Mouse (Mus musculus) stomach, embryonic 16.5 days (tissue): ENCODE results near the gene Pald1. TPM values are rescaled to one million over a fixed set of nuclear protein-coding genes. Genes with fewer than 3 reads are reported as not detected.

Experiments
- ATAC-seq: fragments of 200-750 bp; cut with Nextera tagmentation; 2 replicates; pipeline ENCODE4 v1.8.0; 2017; ENCODE audit warnings: moderate number of reproducible peaks, moderate TSS enrichment; ENCODE audit not compliant: insufficient read depth, low FRiP score
- H3K27ac ChIP-seq: fragments of 300-500 bp; sonication (generic); 2 replicates; pipeline ENCODE4 v1.5.1; 2014; ENCODE audit warnings: low read length
- H3K27me3 ChIP-seq: fragments of 300-500 bp; sonication (generic); 2 replicates; pipeline ENCODE4 v1.6.1; 2014; ENCODE audit warnings: low read length, control low read depth, mixed read lengths; ENCODE audit not compliant: control insufficient read depth, insufficient read depth
- H3K36me3 ChIP-seq: fragments of 300-500 bp; sonication (generic); 2 replicates; pipeline ENCODE4 v1.6.1; 2014; ENCODE audit warnings: low read length; ENCODE audit not compliant: control insufficient read depth, insufficient read depth
- H3K4me1 ChIP-seq: fragments of 300-500 bp; sonication (generic); 2 replicates; pipeline ENCODE4 v1.6.1; 2014; ENCODE audit warnings: low read length, control low read depth, mixed read lengths; ENCODE audit not compliant: control insufficient read depth, insufficient read depth
- H3K4me2 ChIP-seq: fragments of 300-500 bp; sonication (generic); 2 replicates; pipeline ENCODE4 v1.6.1; 2014; ENCODE audit warnings: low read depth, low read length, mixed read lengths
- H3K4me3 ChIP-seq: fragments of 300-500 bp; sonication (generic); replicated peaks from 2 replicates; pipeline ENCODE4 v1.5.1; 2014; ENCODE audit warnings: mild to moderate bottlenecking, low read length
- H3K9ac ChIP-seq: fragments of 300-500 bp; sonication (generic); 2 replicates; pipeline ENCODE4 v1.6.1; 2014; ENCODE audit warnings: low read length
- H3K9me3 ChIP-seq: fragments of 300-500 bp; sonication (generic); replicated peaks from 2 replicates; pipeline ENCODE4 v1.6.1; 2016; ENCODE audit warnings: low read length, control low read depth; ENCODE audit not compliant: control insufficient read depth
- WGBS: fragments of 180-500 bp; shearing (Covaris S2); extraction: QIAGEN DNeasy Blood & Tissue Kit; methylation state at CpG from one replicate; pipeline ENCODE4 v1.1.7; 2014; 5-methylcytosine and 5-hydroxymethylcytosine counted together
- polyA plus RNA-seq: library from polyadenylated mRNA; unstranded; fragments of >200 nt; fragmentation: Nextera tagmentation; extraction: Ambion mirVana; gene quantifications from 2 replicates; pipeline ENCODE4 v1.2.1, GENCODE M21; 2015

Gene Pald1
- polyA plus RNA-seq, 1 experiment from 2014 or later: 17.0 TPM

GRCm38 (mm10) chr10:61304046-61304445 is 79.3 kb downstream of the Pald1 start:
- H3K4me1 ChIP-seq: no peaks in the 10 kb centered on the region
- no peaks in the 10 kb centered on the region for H3K36me3 ChIP-seq
- no peak overlapping the region for H3K4me2 ChIP-seq
- no peaks in the 10 kb centered on the region for H3K27me3 ChIP-seq
- H3K9ac ChIP-seq: no peak overlapping the region
- ATAC-seq: no peak
- no peak overlapping the region for H3K4me3 ChIP-seq
- no peak overlapping the region for H3K27ac ChIP-seq
- H3K9me3 ChIP-seq: no peaks in the 10 kb centered on the region
- WGBS: 73% methylated on average over 6 of the region's 6 CpGs

DNA sequence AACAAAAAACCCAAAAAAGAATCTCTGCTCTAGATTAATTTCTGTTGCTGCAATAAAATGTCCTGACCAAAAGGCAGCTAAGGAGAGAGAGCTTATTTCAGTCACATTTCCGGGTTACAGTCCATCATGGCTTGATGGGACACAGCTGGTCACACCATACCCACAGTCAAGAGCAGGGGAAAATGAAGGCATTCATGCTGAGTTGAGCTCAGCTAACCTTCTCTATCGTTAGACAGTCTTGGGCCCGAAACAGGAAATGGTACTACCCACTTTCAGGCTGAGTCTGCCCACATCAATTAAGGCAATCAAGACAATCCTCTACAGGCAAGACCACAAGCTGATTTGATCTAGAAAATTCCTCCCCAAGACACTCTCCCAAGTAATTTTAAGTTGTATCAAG is 82.3 kb downstream of the Pald1 start:
- no peak for ATAC-seq

DNA sequence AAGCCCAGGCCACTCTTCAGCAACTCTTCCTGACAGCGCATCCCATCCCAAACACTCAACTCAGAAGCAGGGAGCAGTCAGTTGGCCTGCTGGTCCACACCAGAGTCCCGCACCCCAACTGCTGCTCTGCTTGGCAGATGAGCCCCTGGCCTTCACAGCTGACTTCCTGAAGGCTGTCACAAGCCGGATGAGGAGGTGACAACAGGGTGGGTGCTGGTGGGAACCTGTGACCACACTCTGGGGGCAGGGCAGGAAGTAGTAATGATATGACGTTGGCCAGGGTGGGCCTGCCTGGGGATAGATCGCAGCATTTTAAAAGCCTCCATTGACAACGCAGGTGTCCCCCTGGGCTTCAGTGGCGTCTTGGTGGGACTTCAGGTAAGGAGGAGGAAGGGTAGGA is 85.9 kb downstream of the Pald1 start, which contains the start of gene Prf1:
TSS of gene Prf1 (plus strand) at position 357 of the 400 bp plus-strand sequence.
- no peaks in the 10 kb centered on the region for H3K4me1 ChIP-seq
- H3K4me2 ChIP-seq: no peak within 1 kb of the TSS
- no peak for ATAC-seq
- no peaks in the 10 kb centered on the region for H3K36me3 ChIP-seq
- H3K27ac ChIP-seq: no peak within 1 kb of the TSS
- H3K27me3 ChIP-seq: no peaks in the 10 kb centered on the region
- 0 out of 2 replicates have a peak, but pooled peaks cover 3% of the 10 kb centered on the region for H3K9me3 ChIP-seq
- no peak within 1 kb of the TSS for H3K4me3 ChIP-seq
- H3K9ac ChIP-seq: no peak within 1 kb of the TSS
- WGBS: 75% methylated on average over 7 of the region's 7 CpGs

More for the DNA sequence above, 82.3 kb downstream of the Pald1 start:
- Histone ChIP-seq H3K9ac (no peak overlapping the region), H3K9me3 (no peaks in the 10 kb centered on the region), H3K27me3 (no peaks in the 10 kb centered on the region), H3K4me2 (no peak overlapping the region), H3K4me3 (no peak overlapping the region), H3K36me3 (no peaks in the 10 kb centered on the region), H3K4me1 (no peaks in the 10 kb centered on the region), H3K27ac (no peak overlapping the region)
- WGBS: 49% methylated on average over 3 of the region's 3 CpGs

GRCm38 (mm10) chr10:61296713-61297445 is 86.5 kb downstream of the Pald1 start:
- no peaks in the 10 kb centered on the region for H3K36me3 ChIP-seq

GRCm38 (mm10) chr10:61294242-61294641 is 89.1 kb downstream of the Pald1 start:
- no peaks in the 10 kb centered on the region for H3K36me3 ChIP-seq
- H3K9ac ChIP-seq: no peak overlapping the region
- 54% methylated on average over 8 of the region's 8 CpGs for WGBS
- H3K4me3 ChIP-seq: no peak overlapping the region
- H3K27ac ChIP-seq: no peak overlapping the region
- no peaks in the 10 kb centered on the region for H3K27me3 ChIP-seq
- 0 out of 2 replicates have a peak, but pooled peaks cover 3% of the 10 kb centered on the region for H3K9me3 ChIP-seq
- no peak for ATAC-seq
- no peaks in the 10 kb centered on the region for H3K4me1 ChIP-seq
- no peak overlapping the region for H3K4me2 ChIP-seq

More at GRCm38 (mm10) chr10:61296713-61297445, 86.5 kb downstream of the Pald1 start:
- Histone ChIP-seq H3K4me2 (no peak overlapping the region), H3K9ac (no peak overlapping the region), H3K4me3 (no peak overlapping the region), H3K9me3 (0 out of 2 replicates have a peak, but pooled peaks cover 3% of the 10 kb centered on the region), H3K27me3 (no peaks in the 10 kb centered on the region), H3K27ac (no peak overlapping the region), H3K4me1 (no peaks in the 10 kb centered on the region)
- no peak for ATAC-seq
- WGBS: 74% methylated on average over 8 of the region's 8 CpGs

GRCm38 (mm10) chr10:61290479-61290878 is 92.9 kb downstream of the Pald1 start:
- no peak for ATAC-seq
- Histone ChIP-seq H3K36me3 (no peaks in the 10 kb centered on the region), H3K4me1 (peaks cover 15% of the 10 kb centered on the region), H3K27ac (no peak overlapping the region), H3K27me3 (no peaks in the 10 kb centered on the region), H3K9ac (no peak overlapping the region), H3K9me3 (0 out of 2 replicates have a peak, but pooled peaks cover 2% of the 10 kb centered on the region), H3K4me3 (no peak overlapping the region), H3K4me2 (no peak overlapping the region)
- WGBS: 64% methylated on average over 2 of the region's 2 CpGs

DNA sequence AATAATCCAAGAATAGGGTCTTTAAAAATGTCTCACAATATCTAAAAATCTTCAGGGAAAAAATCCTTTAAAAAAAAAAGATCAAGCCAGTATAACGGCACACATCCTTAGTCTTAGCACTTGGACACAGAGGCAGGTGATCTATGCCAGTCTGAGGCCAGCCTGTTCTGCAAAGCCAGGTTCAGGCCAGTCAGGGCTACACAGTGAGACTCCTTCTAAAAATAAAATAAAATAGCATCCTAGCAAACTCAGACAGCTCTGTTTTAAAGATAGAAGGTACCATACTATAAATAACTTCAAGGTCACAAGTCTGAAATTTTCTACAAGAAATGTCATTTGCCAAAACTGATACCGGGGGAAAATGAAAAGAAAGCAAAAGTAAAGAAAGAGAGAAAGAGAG is 93.3 kb downstream of the Pald1 start:
- Histone ChIP-seq H3K27me3 (no peaks in the 10 kb centered on the region), H3K4me2 (no peak overlapping the region), H3K9me3 (no peaks in the 10 kb centered on the region), H3K36me3 (no peaks in the 10 kb centered on the region), H3K4me1 (peaks cover 17% of the 10 kb centered on the region), H3K9ac (no peak overlapping the region), H3K27ac (no peak overlapping the region), H3K4me3 (no peak overlapping the region)
- no peak for ATAC-seq
- WGBS: 60% methylated on average over 2 of the region's 2 CpGs

DNA sequence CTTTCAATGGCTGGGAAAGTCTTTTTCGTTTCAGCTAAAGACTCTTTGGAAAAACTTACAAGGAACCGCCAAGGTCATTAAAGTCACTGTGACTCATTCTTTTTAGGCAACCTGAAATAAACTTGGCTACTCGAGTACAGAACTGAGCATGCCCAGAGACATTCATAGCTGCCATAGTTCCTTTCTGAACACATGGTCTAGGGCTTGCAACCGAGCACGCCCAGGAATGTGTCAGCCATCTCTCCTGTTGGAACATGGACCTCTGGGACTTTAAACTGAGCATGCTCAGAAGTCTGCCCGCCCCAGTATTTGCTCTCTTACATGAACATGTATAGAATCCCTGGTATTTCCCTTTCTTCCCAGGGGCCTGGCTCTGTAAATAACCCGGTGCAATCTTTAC is 97.1 kb downstream of the Pald1 start:
- Histone ChIP-seq H3K4me2 (no peak overlapping the region), H3K4me1 (peaks cover 19% of the 10 kb centered on the region), H3K27ac (peak overlapping the region; percentile 42; the same call in 1 of the 2 replicates), H3K4me3 (no peak overlapping the region), H3K36me3 (no peaks in the 10 kb centered on the region), H3K9ac (no peak overlapping the region), H3K9me3 (no peaks in the 10 kb centered on the region), H3K27me3 (no peaks in the 10 kb centered on the region)
- ATAC-seq: peak; percentile 73
- 51% methylated on average over 7 of the region's 7 CpGs for WGBS

DNA sequence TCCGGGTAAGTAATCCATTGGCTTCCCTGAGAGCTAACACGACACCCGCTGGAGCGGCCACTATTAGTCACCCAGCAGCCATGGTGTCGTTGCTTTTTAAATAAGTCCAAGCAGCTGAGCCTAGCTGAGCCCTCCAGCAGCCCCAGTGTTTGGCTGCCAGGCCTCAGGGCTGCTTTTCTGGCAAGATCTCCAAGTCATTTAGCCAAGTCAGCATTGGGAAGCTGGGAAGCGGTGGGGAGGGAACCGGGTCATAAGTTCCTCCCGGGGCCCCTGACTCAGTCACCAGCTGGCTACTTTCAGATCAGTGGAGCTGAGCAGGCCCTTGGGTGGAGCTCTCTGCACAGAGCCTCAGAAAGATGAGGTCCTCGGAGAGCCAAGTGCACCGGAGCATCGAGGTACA is 98.1 kb downstream of the Pald1 start:
- 62% methylated on average over 11 of the region's 11 CpGs for WGBS
- Histone ChIP-seq H3K27me3 (no peaks in the 10 kb centered on the region), H3K27ac (peak overlapping the region; percentile 41; the same call in 1 of the 2 replicates), H3K4me1 (peaks cover 19% of the 10 kb centered on the region), H3K36me3 (no peaks in the 10 kb centered on the region), H3K4me3 (no peak overlapping the region), H3K9me3 (no peaks in the 10 kb centered on the region), H3K9ac (no peak overlapping the region), H3K4me2 (no peak overlapping the region)
- ATAC-seq: peak; percentile 62; the same call in 1 of the 2 replicates
